Mouse (Mus musculus): Measurements from ENCODE around the gene Rpa1. TPM values are rescaled to one million over a fixed set of nuclear protein-coding genes. Genes with fewer than 3 reads are reported as not detected.
"Not testable (repeated sequence)": the region's sequence is repeated elsewhere in the genome, so short reads cannot be mapped to it uniquely, and the experiment has no call there.

Rpa1 gene
- total RNA-seq, 2 experiments from 2014 or later: 41.9 to 42.3 TPM

- Histone ChIP-seq H3K27ac (peak overlapping the region; percentile 69), H3K4me3 (no peak overlapping the region)
- TF ChIP-seq CTCF (IDR thresholded peaks at IDR 0.05): no peak
- intact Hi-C loops (cut with DNase I): loop anchor here (5.0 kb wide), 1 partner anchor 313 kb away; no protein-coding TSS in a partner anchor
- peak in 1 of 2 experiments; percentile 22 for DNase-seq (ENCODE audit: extremely low spot score in 1 of 2, low spot score in 2 of 2)
These were observed 53.3 kb downstream of the Rpa1 start for GRCm38 (mm10) chr11:75294862-75295261.

GRCm38 (mm10) chr11:75293852-75294361 is 54.2 kb downstream of the Rpa1 start:
- intact Hi-C loops (cut with DNase I): loop anchor here (2.0 to 5.0 kb wide), 2 partner anchors 105 to 312 kb away; no protein-coding TSS in a partner anchor
- Histone ChIP-seq H3K27ac (peak overlapping the region; percentile 69), H3K4me3 (no peak overlapping the region)
- no peak for DNase-seq (ENCODE audit: extremely low spot score in 1 of 2, low spot score in 2 of 2)
- no peak for TF ChIP-seq CTCF (IDR thresholded peaks at IDR 0.05)

- no peak; the same call in 1 of the 2 replicates for TF ChIP-seq CTCF (IDR thresholded peaks at IDR 0.05)
- H3K27ac ChIP-seq: peak overlapping the region; percentile 63
- H3K4me3 ChIP-seq: no peak overlapping the region
- intact Hi-C loops (cut with DNase I): loop anchor here (2.0 to 5.0 kb wide), 2 partner anchors 107 to 310 kb away; no protein-coding TSS in a partner anchor
- DNase-seq (ENCODE audit: extremely low spot score in 1 of 2, low spot score in 2 of 2): no peak
These were observed 55.8 kb downstream of the Rpa1 start for GRCm38 (mm10) chr11:75292281-75292680.

- intact Hi-C loops (cut with DNase I): loop anchor here (1.0 to 5.0 kb wide), 4 partner anchors 98 to 309 kb away; partner anchors contain the start of gene Rtn4rl1
- TF ChIP-seq CTCF (IDR thresholded peaks at IDR 0.05): no peak
- peak overlapping the region; percentile 63 for H3K27ac ChIP-seq
- peak; percentile 63 to 64 for DNase-seq (ENCODE audit: extremely low spot score in 1 of 2, low spot score in 2 of 2)
- H3K4me3 ChIP-seq: no peak overlapping the region
These were observed 56.5 kb downstream of the Rpa1 start for GRCm38 (mm10) chr11:75291389-75292215.

- peak; percentile 96 for TF ChIP-seq CTCF (IDR thresholded peaks at IDR 0.05)
- no peak overlapping the region for H3K4me3 ChIP-seq
- intact Hi-C loops (cut with DNase I): loop anchor here (1.0 to 5.0 kb wide), 3 partner anchors 97 to 308 kb away; partner anchors contain the start of gene Rtn4rl1
- peak; percentile 89 to 96 for DNase-seq (ENCODE audit: extremely low spot score in 1 of 2, low spot score in 2 of 2)
- H3K27ac ChIP-seq: peak overlapping the region; percentile 63
These were observed 57.4 kb downstream of the Rpa1 start for GRCm38 (mm10) chr11:75290566-75291271.

GRCm38 (mm10) chr11:75289120-75289519 is 59.0 kb downstream of the Rpa1 start:
- H3K27ac ChIP-seq: peak overlapping the region; percentile 80
- no peak for DNase-seq (ENCODE audit: extremely low spot score in 1 of 2, low spot score in 2 of 2)
- TF ChIP-seq CTCF (IDR thresholded peaks at IDR 0.05): no peak
- intact Hi-C loops (cut with DNase I): no loop called here
- no peak overlapping the region for H3K4me3 ChIP-seq

GRCm38 (mm10) chr11:75288517-75288916 is 59.6 kb downstream of the Rpa1 start:
- no peak overlapping the region for H3K27ac ChIP-seq
- no peak for TF ChIP-seq CTCF (IDR thresholded peaks at IDR 0.05)
- intact Hi-C loops (cut with DNase I): no loop called here
- no peak for DNase-seq (ENCODE audit: extremely low spot score in 1 of 2, low spot score in 2 of 2)
- H3K4me3 ChIP-seq: no peak overlapping the region

GRCm38 (mm10) chr11:75287940-75288339 is 60.2 kb downstream of the Rpa1 start:
- no peak for TF ChIP-seq CTCF (IDR thresholded peaks at IDR 0.05)
- intact Hi-C loops (cut with DNase I): no loop called here
- H3K4me3 ChIP-seq: no peak overlapping the region
- DNase-seq (ENCODE audit: extremely low spot score in 1 of 2, low spot score in 2 of 2): no peak
- no peak overlapping the region for H3K27ac ChIP-seq

GRCm38 (mm10) chr11:75286868-75287267 is 61.3 kb downstream of the Rpa1 start:
- no peak for DNase-seq (ENCODE audit: extremely low spot score in 1 of 2, low spot score in 2 of 2)
- H3K27ac ChIP-seq: no peak overlapping the region
- intact Hi-C loops (cut with DNase I): no loop called here

GRCm38 (mm10) chr11:75285893-75286467 is 62.1 kb downstream of the Rpa1 start:
- Histone ChIP-seq H3K4me3 (no peak overlapping the region), H3K27ac (no peak overlapping the region)
- intact Hi-C loops (cut with DNase I): no loop called here
- no peak for TF ChIP-seq CTCF (IDR thresholded peaks at IDR 0.05)
- DNase-seq (ENCODE audit: extremely low spot score in 1 of 2, low spot score in 2 of 2): no peak

More at GRCm38 (mm10) chr11:75286868-75287267, 61.3 kb downstream of the Rpa1 start:
- H3K4me3 ChIP-seq: no peak overlapping the region
- no peak for TF ChIP-seq CTCF (IDR thresholded peaks at IDR 0.05)

- DNase-seq (ENCODE audit: extremely low spot score in 1 of 2, low spot score in 2 of 2); H3K4me3 ChIP-seq; intact Hi-C loops (cut with DNase I); H3K27ac ChIP-seq: not testable (repeated sequence)
These were observed 64.3 kb downstream of the Rpa1 start for GRCm38 (mm10) chr11:75283784-75284183.

All from left cerebral cortex, adult 2 months (tissue).